Mouse (Mus musculus) heart, embryonic 14.5 days (tissue): Measurements from ENCODE around the gene Rbms1. TPM values are rescaled to one million over a fixed set of nuclear protein-coding genes. Genes with fewer than 3 reads are reported as not detected.

Experiments used
- ATAC-seq: fragments of 200-750 bp; cut with Nextera tagmentation; 2 replicates; pipeline ENCODE4 v1.8.0; 2017; ENCODE audit warnings: low read depth, moderate TSS enrichment; ENCODE audit not compliant: insufficient number of reproducible peaks, insufficient read depth, low FRiP score
- H3K27ac ChIP-seq, 2 experiments: fragments of 200-500 bp in 1 of 2; fragments of 300-500 bp in 1 of 2; sonication (generic) in 1 of 2; replicated peaks in 1 of 2; 2 replicates each; pipeline ENCODE4 v1.5.1; 2012 to 2014; ENCODE audit warnings: low read depth in 2 of 2, low read length in 2 of 2, control low read depth in 1 of 2, mild to moderate bottlenecking in 1 of 2, mixed read lengths in 1 of 2; ENCODE audit not compliant: control insufficient read depth in 1 of 2, insufficient read depth in 1 of 2
- H3K27me3 ChIP-seq: fragments of 300-500 bp; sonication (generic); 2 replicates; pipeline ENCODE4 v1.6.1; 2014; ENCODE audit warnings: mild to moderate bottlenecking, low read length, control low read depth; ENCODE audit not compliant: control insufficient read depth, insufficient read depth
- H3K36me3 ChIP-seq: fragments of 300-500 bp; sonication (generic); 2 replicates; pipeline ENCODE4 v1.6.1; 2014; ENCODE audit warnings: mild to moderate bottlenecking, control low read depth, low read length, mixed read lengths; ENCODE audit not compliant: control insufficient read depth, insufficient read depth
- H3K4me1 ChIP-seq, 2 experiments: fragments of 200-500 bp in 1 of 2; fragments of 300-500 bp in 1 of 2; sonication (generic) in 1 of 2; 2 replicates each; pipeline ENCODE4 v1.6.1; 2012 to 2014; ENCODE audit warnings: low read length in 2 of 2, control low read depth in 1 of 2, mixed read lengths in 1 of 2; ENCODE audit not compliant: control insufficient read depth in 2 of 2, insufficient read depth in 2 of 2
- H3K4me2 ChIP-seq: fragments of 300-500 bp; sonication (generic); 2 replicates; pipeline ENCODE4 v1.6.1; 2014; ENCODE audit warnings: mild to moderate bottlenecking, low read length
- H3K4me3 ChIP-seq, 2 experiments: fragments of 200-500 bp in 1 of 2; fragments of 300-500 bp in 1 of 2; sonication (generic) in 1 of 2; 2 replicates each; pipeline ENCODE4 v1.5.1; 2012 to 2014; ENCODE audit warnings: low read length in 2 of 2, mild to moderate bottlenecking in 2 of 2, control low read depth in 1 of 2, low read depth in 1 of 2, moderate library complexity in 1 of 2; ENCODE audit not compliant: control insufficient read depth in 1 of 2, insufficient read depth in 1 of 2
- H3K9ac ChIP-seq: fragments of 300-500 bp; sonication (generic); 2 replicates; pipeline ENCODE4 v1.6.1; 2014; ENCODE audit warnings: mild to moderate bottlenecking, low read length
- H3K9me3 ChIP-seq: fragments of 300-500 bp; sonication (generic); 2 replicates; pipeline ENCODE4 v1.6.1; 2016; ENCODE audit warnings: low read length, control low read depth; ENCODE audit not compliant: control insufficient read depth
- WGBS: fragments of 180-500 bp; shearing (Covaris S2); extraction: QIAGEN DNeasy Blood & Tissue Kit; methylation state at CpG from one replicate; pipeline ENCODE4 v1.1.7; 2014; 5-methylcytosine and 5-hydroxymethylcytosine counted together
- polyA plus RNA-seq: library from polyadenylated mRNA; unstranded; fragments of >200 nt; fragmentation: Nextera tagmentation; extraction: Ambion mirVana; gene quantifications from 2 replicates; pipeline ENCODE4 v1.2.1, GENCODE M21; 2014

Rbms1 gene
- polyA plus RNA-seq, 1 experiment from 2014 or later, result 79.7 TPM

GRCm38 (mm10) chr2:60766420-60766819 is 196.6 kb downstream of the Rbms1 start:
- no peaks in the 10 kb centered on the region for H3K4me1 ChIP-seq
- no peak overlapping the region for H3K4me2 ChIP-seq
- no peak overlapping the region for H3K4me3 ChIP-seq
- H3K36me3 ChIP-seq, result peaks cover 81% of the 10 kb centered on the region
- WGBS, result 86% methylated on average over 8 of the region's 8 CpGs
- no peak overlapping the region for H3K9ac ChIP-seq
- no peak for ATAC-seq
- no peaks in the 10 kb centered on the region for H3K27me3 ChIP-seq
- 0 out of 2 replicates have a peak, but pooled peaks cover 4% of the 10 kb centered on the region for H3K9me3 ChIP-seq
- no peak overlapping the region for H3K27ac ChIP-seq

DNA sequence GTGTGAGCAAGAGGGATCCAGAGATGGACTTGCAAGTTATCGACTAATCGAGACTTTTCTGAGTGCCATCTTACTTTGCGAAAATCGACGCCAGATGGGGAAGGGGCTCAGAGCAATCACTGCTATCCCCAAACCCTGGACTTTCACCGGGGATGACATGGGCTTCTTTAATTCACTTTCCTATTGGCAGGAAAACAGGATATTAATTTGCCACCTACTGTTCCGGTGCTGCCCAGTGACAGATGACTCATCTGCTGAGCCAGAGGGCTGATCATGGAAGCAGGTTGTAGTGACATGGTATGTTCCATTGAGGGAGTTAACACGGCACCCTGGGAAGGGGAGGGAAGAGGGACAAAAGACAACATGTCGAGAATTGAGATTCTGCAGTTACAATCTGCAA is 206.8 kb downstream of the Rbms1 start:
- H3K4me3 ChIP-seq, result no peak overlapping the region
- WGBS, result 89% methylated on average over 9 of the region's 9 CpGs

GRCm38 (mm10) chr2:60755101-60755500 is 207.9 kb downstream of the Rbms1 start:
- no peak for ATAC-seq
- Histone ChIP-seq H3K9ac (no peak overlapping the region), H3K9me3 (no peaks in the 10 kb centered on the region), H3K36me3 (peaks cover 92% of the 10 kb centered on the region), H3K27ac (no peak overlapping the region), H3K27me3 (no peaks in the 10 kb centered on the region), H3K4me1 (no peaks in the 10 kb centered on the region), H3K4me3 (no peak overlapping the region), H3K4me2 (no peak overlapping the region)
- WGBS, result 97% methylated on average over 7 of the region's 7 CpGs

More for the DNA sequence above, 206.8 kb downstream of the Rbms1 start:
- Histone ChIP-seq H3K4me1 (no peaks in the 10 kb centered on the region), H3K9ac (no peak overlapping the region), H3K27ac (no peak overlapping the region), H3K4me2 (no peak overlapping the region), H3K9me3 (no peaks in the 10 kb centered on the region), H3K27me3 (no peaks in the 10 kb centered on the region), H3K36me3 (peaks cover 93% of the 10 kb centered on the region)
- ATAC-seq, result no peak

DNA sequence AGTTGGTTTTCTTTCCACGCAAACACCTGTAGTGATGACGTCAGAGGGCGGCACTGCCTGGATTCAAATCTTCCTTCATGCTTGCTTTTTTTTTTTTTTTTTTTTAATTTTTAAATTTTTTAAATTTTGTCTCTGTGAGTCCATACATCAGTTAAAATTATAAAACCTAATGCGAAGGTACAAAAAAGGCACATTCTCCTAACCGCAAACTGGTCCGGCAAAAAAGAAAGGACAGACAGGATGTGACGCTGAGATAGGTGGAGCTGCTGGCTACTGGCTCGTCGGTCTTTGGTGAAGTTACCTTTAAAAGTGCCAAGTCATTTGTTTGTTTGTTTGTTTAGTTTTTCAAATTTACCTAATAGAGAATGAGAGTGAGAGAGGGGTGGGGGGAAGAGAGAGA is 211.7 kb downstream of the Rbms1 start:
- peaks cover 71% of the 10 kb centered on the region for H3K36me3 ChIP-seq
- H3K9ac ChIP-seq, result no peak overlapping the region
- H3K9me3 ChIP-seq, result no peaks in the 10 kb centered on the region
- WGBS, result 93% methylated on average over 9 of the region's 9 CpGs
- ATAC-seq, result no peak
- peaks cover 5 to 10% of the 10 kb centered on the region in 2 experiments; a peak in 3 of 4 replicates for H3K4me1 ChIP-seq
- no peaks in the 10 kb centered on the region for H3K27me3 ChIP-seq
- H3K27ac ChIP-seq, result no peak overlapping the region
- H3K4me2 ChIP-seq, result no peak overlapping the region
- H3K4me3 ChIP-seq, result no peak overlapping the region

- ATAC-seq, result no peak
- H3K4me2 ChIP-seq, result no peak overlapping the region
- H3K4me3 ChIP-seq, result no peak overlapping the region
- peaks cover 5 to 10% of the 10 kb centered on the region in 2 experiments; a peak in 3 of 4 replicates for H3K4me1 ChIP-seq
- no peaks in the 10 kb centered on the region for H3K9me3 ChIP-seq
- no peak overlapping the region for H3K27ac ChIP-seq
- H3K9ac ChIP-seq, result no peak overlapping the region
- 89% methylated on average over 3 of the region's 3 CpGs for WGBS
- H3K36me3 ChIP-seq, result peaks cover 64% of the 10 kb centered on the region
- H3K27me3 ChIP-seq, result no peaks in the 10 kb centered on the region
Measured at GRCm38 (mm10) chr2:60750591-60750990, 212.4 kb downstream of the Rbms1 start.

DNA sequence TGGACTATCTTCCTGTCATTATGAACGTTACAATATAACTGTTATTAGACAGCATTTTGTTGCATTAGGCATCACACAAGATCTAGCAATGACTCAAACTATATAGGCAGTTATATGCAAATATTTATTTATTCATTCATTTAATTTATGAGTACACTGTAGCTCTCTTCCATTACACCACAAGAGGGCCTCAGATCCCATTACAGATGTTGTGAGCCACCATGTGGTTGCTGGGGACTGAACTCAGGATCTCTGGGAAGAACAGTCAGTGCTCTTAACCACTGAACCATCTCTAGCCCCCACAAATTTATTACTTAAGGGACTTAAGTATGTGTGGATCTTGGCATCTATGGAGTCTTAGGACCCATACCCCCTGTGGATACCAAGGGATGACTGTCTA is 214.4 kb downstream of the Rbms1 start:
- peaks cover 44% of the 10 kb centered on the region for H3K36me3 ChIP-seq
- no peaks in the 10 kb centered on the region for H3K27me3 ChIP-seq
- no peak for ATAC-seq
- no peak overlapping the region for H3K9ac ChIP-seq
- no peak overlapping the region for H3K4me2 ChIP-seq
- 83% methylated on average over 1 of the region's 1 CpGs for WGBS
- H3K27ac ChIP-seq, result no peak overlapping the region
- no peaks in the 10 kb centered on the region for H3K9me3 ChIP-seq
- H3K4me1 ChIP-seq, result peaks cover 5 to 14% of the 10 kb centered on the region in 2 experiments; a peak in 3 of 4 replicates
- H3K4me3 ChIP-seq, result no peak overlapping the region

- H3K4me3 ChIP-seq, result no peak overlapping the region
- 23% methylated on average over 3 of the region's 3 CpGs for WGBS
- H3K4me1 ChIP-seq, result peaks cover 5 to 14% of the 10 kb centered on the region in 2 experiments; a peak in 3 of 4 replicates
- ATAC-seq, result peak; percentile 40; the same call in 1 of the 2 replicates
- peaks cover 35% of the 10 kb centered on the region for H3K36me3 ChIP-seq
- no peaks in the 10 kb centered on the region for H3K27me3 ChIP-seq
- H3K9me3 ChIP-seq, result no peaks in the 10 kb centered on the region
- H3K4me2 ChIP-seq, result no peak overlapping the region
- no peak overlapping the region for H3K9ac ChIP-seq
- H3K27ac ChIP-seq, result peak overlapping the region in 1 of 2 experiments; percentile 21; a peak in 1 of 4 replicates
Measured at GRCm38 (mm10) chr2:60747590-60747989, 215.4 kb downstream of the Rbms1 start.

GRCm38 (mm10) chr2:60744674-60745073 is 218.3 kb downstream of the Rbms1 start:
- no peak for ATAC-seq
- H3K27me3 ChIP-seq, result no peaks in the 10 kb centered on the region
- WGBS, result 41% methylated on average over 3 of the region's 3 CpGs
- no peaks in the 10 kb centered on the region for H3K9me3 ChIP-seq
- peaks cover 5 to 14% of the 10 kb centered on the region in 2 experiments; a peak in 3 of 4 replicates for H3K4me1 ChIP-seq
- H3K27ac ChIP-seq, result no peak overlapping the region
- no peak overlapping the region for H3K9ac ChIP-seq
- no peak overlapping the region for H3K4me2 ChIP-seq
- H3K4me3 ChIP-seq, result no peak overlapping the region
- peaks cover 11% of the 10 kb centered on the region for H3K36me3 ChIP-seq
